Mouse (Mus musculus): ENCODE data around the gene Card9. TPM values are rescaled to one million over a fixed set of nuclear protein-coding genes. Genes with fewer than 3 reads are reported as not detected.

Card9 gene
- polyA plus RNA-seq, 1 experiment from 2014 or later: 2.1 TPM

- ATAC-seq (ENCODE audit: low FRiP score): no peak
- WGBS: 88% methylated on average over 4 of the region's 4 CpGs
These were observed 4.5 kb downstream of the Card9 start for GRCm38 (mm10) chr2:26356231-26356630.

GRCm38 (mm10) chr2:26354401-26354800, 6.3 kb downstream of the Card9 start:
- Histone ChIP-seq H3K4me1 (replicated peaks; ENCODE audit: control insufficient read depth, insufficient read depth, low read length) (peaks cover 21% of the 10 kb centered on the region), H3K9ac (no peak overlapping the region), H3K9me3 (ENCODE audit: control insufficient read depth, low read length) (no peaks in the 10 kb centered on the region), H3K4me2 (replicated peaks) (no peak overlapping the region), H3K27me3 (ENCODE audit: control insufficient read depth, insufficient read depth, low read length) (no peaks in the 10 kb centered on the region), H3K27ac (no peak overlapping the region), H3K4me3 (replicated peaks; ENCODE audit: low read length) (no peak overlapping the region), H3K36me3 (replicated peaks; ENCODE audit: control insufficient read depth, insufficient read depth) (peaks cover 8% of the 10 kb centered on the region)
- 89% methylated on average over 4 of the region's 4 CpGs for WGBS
- DNase-seq (ENCODE audit: low spot score): no peak
- ATAC-seq (ENCODE audit: low FRiP score): no peak

More at GRCm38 (mm10) chr2:26356231-26356630, 4.5 kb downstream of the Card9 start:
- H3K27me3 ChIP-seq (ENCODE audit: control insufficient read depth, insufficient read depth, low read length): no peaks in the 10 kb centered on the region
- no peak for DNase-seq (ENCODE audit: low spot score)
- H3K4me2 ChIP-seq (replicated peaks): no peak overlapping the region
- peaks cover 13% of the 10 kb centered on the region for H3K4me1 ChIP-seq (replicated peaks; ENCODE audit: control insufficient read depth, insufficient read depth, low read length)
- no peaks in the 10 kb centered on the region for H3K36me3 ChIP-seq (replicated peaks; ENCODE audit: control insufficient read depth, insufficient read depth)
- no peak overlapping the region for H3K9ac ChIP-seq
- no peak overlapping the region for H3K27ac ChIP-seq
- no peaks in the 10 kb centered on the region for H3K9me3 ChIP-seq (ENCODE audit: control insufficient read depth, low read length)
- no peak overlapping the region for H3K4me3 ChIP-seq (replicated peaks; ENCODE audit: low read length)

GRCm38 (mm10) chr2:26353066-26353980, 7.4 kb downstream of the Card9 start:
- peaks cover 19% of the 10 kb centered on the region for H3K36me3 ChIP-seq (replicated peaks; ENCODE audit: control insufficient read depth, insufficient read depth)
- peak overlapping the region; percentile 90; the same call in 1 of the 2 replicates for H3K27ac ChIP-seq
- peaks cover 21% of the 10 kb centered on the region for H3K4me1 ChIP-seq (replicated peaks; ENCODE audit: control insufficient read depth, insufficient read depth, low read length)
- WGBS: 91% methylated on average over 11 of the region's 11 CpGs
- peak overlapping the region; percentile 98 for H3K9ac ChIP-seq
- peak overlapping the region; percentile 76 for H3K4me2 ChIP-seq (replicated peaks)
- ATAC-seq (ENCODE audit: low FRiP score) (no peak), DNase-seq (ENCODE audit: low spot score) (no peak)
- no peaks in the 10 kb centered on the region for H3K27me3 ChIP-seq (ENCODE audit: control insufficient read depth, insufficient read depth, low read length)
- H3K4me3 ChIP-seq (replicated peaks; ENCODE audit: low read length): peak overlapping the region; percentile 68
- no peaks in the 10 kb centered on the region for H3K9me3 ChIP-seq (ENCODE audit: control insufficient read depth, low read length)

- Histone ChIP-seq H3K27ac (peak overlapping the region; percentile 90), H3K4me2 (replicated peaks) (peak overlapping the region; percentile 76), H3K9ac (peak overlapping the region; percentile 98), H3K4me1 (replicated peaks; ENCODE audit: control insufficient read depth, insufficient read depth, low read length) (peaks cover 21% of the 10 kb centered on the region), H3K4me3 (replicated peaks; ENCODE audit: low read length) (peak overlapping the region; percentile 68), H3K27me3 (ENCODE audit: control insufficient read depth, insufficient read depth, low read length) (no peaks in the 10 kb centered on the region), H3K9me3 (ENCODE audit: control insufficient read depth, low read length) (no peaks in the 10 kb centered on the region), H3K36me3 (replicated peaks; ENCODE audit: control insufficient read depth, insufficient read depth) (peaks cover 28% of the 10 kb centered on the region)
- peak; percentile 29; the same call in 1 of the 2 replicates for ATAC-seq (ENCODE audit: low FRiP score)
- 1% methylated on average over 36 of the region's 36 CpGs for WGBS
- no peak for DNase-seq (ENCODE audit: low spot score)
These were observed 8.3 kb downstream of the Card9 start for GRCm38 (mm10) chr2:26352291-26352910.

- Histone ChIP-seq H3K9me3 (ENCODE audit: control insufficient read depth, low read length) (no peaks in the 10 kb centered on the region), H3K4me1 (replicated peaks; ENCODE audit: control insufficient read depth, insufficient read depth, low read length) (peaks cover 21% of the 10 kb centered on the region), H3K9ac (peak within 1 kb of the TSS; percentile 98), H3K4me2 (replicated peaks) (peak within 1 kb of the TSS; percentile 76), H3K4me3 (replicated peaks; ENCODE audit: low read length) (peak within 1 kb of the TSS; percentile 68), H3K27ac (peak within 1 kb of the TSS; percentile 90), H3K36me3 (replicated peaks; ENCODE audit: control insufficient read depth, insufficient read depth) (peaks cover 36% of the 10 kb centered on the region), H3K27me3 (ENCODE audit: control insufficient read depth, insufficient read depth, low read length) (no peaks in the 10 kb centered on the region)
- peak; percentile 93 for DNase-seq (ENCODE audit: low spot score)
- WGBS: 2% methylated on average over 62 of the region's 62 CpGs
- ATAC-seq (ENCODE audit: low FRiP score): peak; percentile 85
These were observed 9.1 kb downstream of the Card9 start, which contains the start of gene Dnlz for GRCm38 (mm10) chr2:26351358-26352290. TSS of gene Dnlz (minus strand) at chr2:26352110.

GRCm38 (mm10) chr2:26348241-26348640, 12.5 kb downstream of the Card9 start:
- peaks cover 15% of the 10 kb centered on the region for H3K4me1 ChIP-seq (replicated peaks; ENCODE audit: control insufficient read depth, insufficient read depth, low read length)
- 73% methylated on average over 6 of the region's 6 CpGs for WGBS
- no peak overlapping the region for H3K27ac ChIP-seq
- H3K27me3 ChIP-seq (ENCODE audit: control insufficient read depth, insufficient read depth, low read length): no peaks in the 10 kb centered on the region
- ATAC-seq (ENCODE audit: low FRiP score): no peak
- no peaks in the 10 kb centered on the region for H3K9me3 ChIP-seq (ENCODE audit: control insufficient read depth, low read length)
- peaks cover 70% of the 10 kb centered on the region for H3K36me3 ChIP-seq (replicated peaks; ENCODE audit: control insufficient read depth, insufficient read depth)
- no peak overlapping the region for H3K4me2 ChIP-seq (replicated peaks)
- H3K9ac ChIP-seq: no peak overlapping the region
- DNase-seq (ENCODE audit: low spot score): no peak
- H3K4me3 ChIP-seq (replicated peaks; ENCODE audit: low read length): no peak overlapping the region

- H3K4me2 ChIP-seq (replicated peaks): no peak overlapping the region
- H3K27me3 ChIP-seq (ENCODE audit: control insufficient read depth, insufficient read depth, low read length): no peaks in the 10 kb centered on the region
- H3K4me1 ChIP-seq (replicated peaks; ENCODE audit: control insufficient read depth, insufficient read depth, low read length): no peaks in the 10 kb centered on the region
- WGBS: 76% methylated on average over 11 of the region's 11 CpGs
- H3K27ac ChIP-seq: 0 out of 2 replicates have a peak overlapping the region, but pooled peaks have one; percentile 4
- no peak overlapping the region for H3K4me3 ChIP-seq (replicated peaks; ENCODE audit: low read length)
- peaks cover 94% of the 10 kb centered on the region for H3K36me3 ChIP-seq (replicated peaks; ENCODE audit: control insufficient read depth, insufficient read depth)
- H3K9ac ChIP-seq: no peak overlapping the region
- no peak for ATAC-seq (ENCODE audit: low FRiP score)
- H3K9me3 ChIP-seq (ENCODE audit: control insufficient read depth, low read length): no peaks in the 10 kb centered on the region
- DNase-seq (ENCODE audit: low spot score): no peak
These were observed 17.9 kb downstream of the Card9 start for GRCm38 (mm10) chr2:26342609-26343490.

GRCm38 (mm10) chr2:26342044-26342443, 18.7 kb downstream of the Card9 start:
- H3K4me2 ChIP-seq (replicated peaks): no peak overlapping the region
- no peaks in the 10 kb centered on the region for H3K27me3 ChIP-seq (ENCODE audit: control insufficient read depth, insufficient read depth, low read length)
- DNase-seq (ENCODE audit: low spot score) (no peak), ATAC-seq (ENCODE audit: low FRiP score) (no peak)
- no peak overlapping the region for H3K9ac ChIP-seq
- H3K4me1 ChIP-seq (replicated peaks; ENCODE audit: control insufficient read depth, insufficient read depth, low read length): no peaks in the 10 kb centered on the region
- WGBS: 80% methylated on average over 10 of the region's 10 CpGs
- H3K9me3 ChIP-seq (ENCODE audit: control insufficient read depth, low read length): no peaks in the 10 kb centered on the region
- no peak overlapping the region for H3K4me3 ChIP-seq (replicated peaks; ENCODE audit: low read length)
- peaks cover 86% of the 10 kb centered on the region for H3K36me3 ChIP-seq (replicated peaks; ENCODE audit: control insufficient read depth, insufficient read depth)
- H3K27ac ChIP-seq: 0 out of 2 replicates have a peak overlapping the region, but pooled peaks have one; percentile 4

Measured in hindbrain, embryonic 14.5 days (tissue).